Mouse (Mus musculus) v-Abl transformed pro-B cells (cell line): ENCODE measurements at regions not wholly inside any gene's neighbourhood (a gene's known extent, or its start where the extent isn't known, plus 50 kb on each side); places are given as distances from the start of the nearest gene placed in this dataset.

ENCODE experiments used
- in situ Hi-C, 2 experiments: fragments of 400-800 bp; cut with MboI; formaldehyde crosslinking; loops; one replicate each; pipeline ENCODE4 v1.15.1; 2025; ENCODE audit not compliant: unreplicated experiment in 2 of 2

DNA sequence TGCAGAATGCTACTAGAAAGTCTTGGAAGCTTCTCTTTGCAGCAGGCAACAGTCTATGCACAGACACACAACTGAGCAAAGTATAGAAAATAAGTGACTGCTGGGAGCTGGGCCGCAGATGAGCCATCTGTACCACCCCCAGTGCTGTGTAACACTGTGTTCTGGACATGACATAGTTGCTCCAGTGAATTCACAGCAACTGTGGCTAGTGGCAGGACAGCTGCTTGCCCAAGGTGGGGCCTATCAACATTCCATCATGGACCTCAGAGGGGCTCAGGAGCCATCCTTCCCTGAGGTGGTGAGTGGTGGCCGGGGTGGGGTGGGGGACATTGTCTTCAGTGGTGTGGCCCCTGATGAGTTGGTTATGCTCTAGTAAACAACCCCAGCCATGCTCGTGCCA lies 177.9 kb downstream of the Rybp start:
- in situ Hi-C loops, result no loop called here

DNA sequence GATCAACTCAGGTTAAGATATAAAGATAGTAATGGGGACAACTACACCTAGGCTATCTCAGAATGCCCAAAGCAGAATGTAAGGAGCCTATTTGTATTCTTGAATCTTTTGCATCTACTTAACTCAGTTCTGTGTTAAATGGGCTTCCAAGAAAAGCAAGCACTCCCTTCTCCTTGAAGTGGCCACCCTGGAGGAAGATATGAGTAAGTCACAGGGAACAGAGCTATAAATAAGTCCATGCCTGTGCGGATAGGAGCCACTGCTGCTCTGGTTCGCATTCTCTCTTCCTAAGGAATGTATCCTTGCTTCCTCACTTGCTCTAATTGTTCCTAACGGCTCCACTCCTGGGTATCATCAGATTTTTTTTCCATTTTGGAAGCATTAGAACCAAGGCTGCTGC lies 179.8 kb downstream of the Rybp start:
- in situ Hi-C loops, result no loop called here

DNA sequence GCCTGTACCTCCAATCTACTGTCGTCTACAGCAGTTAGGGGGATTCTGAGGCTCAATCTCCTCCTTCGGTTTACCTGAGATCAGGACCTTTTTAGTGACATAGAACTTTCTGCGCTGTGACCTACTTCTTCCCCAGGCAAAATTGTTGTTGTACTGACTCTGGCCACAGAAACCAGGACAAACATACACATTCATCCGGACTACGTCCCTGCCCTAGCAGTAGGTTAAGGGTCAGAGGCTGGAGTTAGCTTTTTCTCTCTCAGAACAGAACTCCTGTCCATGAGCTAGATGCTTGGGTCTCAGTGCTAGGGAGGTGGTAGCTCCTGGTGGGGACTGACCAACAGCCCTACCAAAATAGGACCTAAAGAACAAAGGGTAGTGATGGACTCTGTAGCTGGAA lies 180.2 kb downstream of the Rybp start:
- in situ Hi-C loops, result no loop called here

DNA sequence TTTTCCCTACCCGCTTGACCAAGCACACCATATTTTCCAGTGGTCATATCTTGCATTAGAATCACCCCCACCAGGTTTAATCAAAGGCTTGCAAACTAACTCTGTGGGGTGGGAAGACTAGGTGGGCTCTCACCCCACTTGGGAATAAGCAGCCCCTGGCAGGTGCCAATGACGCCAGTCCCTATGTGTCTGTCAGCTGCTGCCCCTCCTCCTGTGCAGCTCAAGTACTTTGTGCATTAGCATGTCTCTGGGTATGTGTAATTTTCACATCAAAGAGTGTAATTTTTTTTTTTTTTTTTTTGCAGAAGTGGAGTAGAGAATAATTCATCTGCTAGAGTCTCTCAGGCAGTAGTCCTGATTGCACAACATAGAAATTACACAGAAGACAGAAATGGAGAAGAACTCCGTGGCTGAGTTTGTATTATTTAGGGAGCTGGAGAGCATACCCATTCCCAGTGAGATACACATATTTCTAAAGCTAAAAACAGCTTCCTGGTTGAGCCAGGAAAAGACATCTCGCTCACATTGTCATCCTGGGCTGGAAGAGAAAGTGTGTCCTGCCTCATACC lies 186.6 kb downstream of the Rybp start:
- in situ Hi-C loops, result no loop called here

DNA sequence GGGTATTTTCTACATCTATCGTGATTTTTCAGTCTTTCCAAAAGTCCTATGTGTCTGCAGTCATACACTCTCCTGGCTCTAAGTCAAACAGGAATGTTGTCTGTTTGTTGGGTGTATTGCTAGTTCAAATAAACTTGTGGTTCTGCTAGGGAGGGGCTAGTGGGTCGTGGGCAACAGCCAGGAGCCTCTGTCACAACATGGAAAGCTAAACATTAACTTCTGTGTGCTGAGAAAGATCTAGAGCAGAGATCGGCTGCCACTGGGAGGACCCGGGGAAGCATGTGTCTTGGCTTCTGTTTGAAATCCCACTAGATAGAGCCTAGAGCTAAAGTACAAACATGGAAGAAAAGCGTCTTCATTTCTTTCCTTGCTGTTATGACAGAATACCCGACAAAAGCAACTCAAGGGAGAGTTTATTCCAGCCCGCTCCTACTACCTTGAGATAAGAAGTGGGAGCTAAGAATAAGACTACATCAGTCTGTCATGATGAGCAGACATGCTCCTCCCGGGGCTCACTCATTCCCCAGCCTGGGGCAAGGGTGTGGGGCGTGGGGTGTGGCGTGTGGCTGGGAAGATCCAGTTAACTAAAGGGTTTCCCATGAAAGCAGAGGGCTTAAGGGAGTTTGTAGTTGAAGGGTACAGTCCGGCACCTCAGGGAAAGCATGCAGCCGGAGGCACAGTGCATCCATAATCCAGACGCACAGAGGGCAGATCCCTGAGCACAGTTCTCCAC lies 190.7 kb downstream of the Rybp start:
- in situ Hi-C loops, result no loop called here

DNA sequence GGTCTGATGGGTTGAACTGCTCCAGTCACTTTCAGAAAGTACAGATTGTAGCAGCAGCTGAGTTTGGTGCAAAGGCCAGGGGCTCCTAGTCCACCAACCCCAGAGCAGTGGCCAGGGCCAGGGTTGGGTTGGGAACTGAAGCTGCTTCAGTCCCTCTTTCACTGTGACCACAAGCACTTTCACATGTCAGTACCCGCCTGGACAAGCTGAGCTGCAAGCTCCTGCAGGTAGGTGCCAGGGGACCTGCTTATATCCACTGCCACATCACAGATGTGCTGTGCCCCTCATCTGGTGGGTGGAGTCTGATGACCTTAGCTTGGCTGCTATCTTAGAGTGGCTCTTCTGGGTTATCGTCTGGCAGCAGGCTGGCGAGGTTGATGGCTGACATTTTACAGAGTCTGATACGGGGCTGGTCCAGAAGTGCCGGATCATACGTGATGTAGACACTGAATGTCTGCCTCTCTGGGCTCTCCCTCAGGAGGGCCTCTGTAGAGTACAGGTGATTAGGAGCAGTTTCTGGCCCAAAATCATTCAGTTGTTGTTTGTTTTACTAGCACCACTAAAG lies 192.6 kb downstream of the Rybp start:
- in situ Hi-C loops, result no loop called here

DNA sequence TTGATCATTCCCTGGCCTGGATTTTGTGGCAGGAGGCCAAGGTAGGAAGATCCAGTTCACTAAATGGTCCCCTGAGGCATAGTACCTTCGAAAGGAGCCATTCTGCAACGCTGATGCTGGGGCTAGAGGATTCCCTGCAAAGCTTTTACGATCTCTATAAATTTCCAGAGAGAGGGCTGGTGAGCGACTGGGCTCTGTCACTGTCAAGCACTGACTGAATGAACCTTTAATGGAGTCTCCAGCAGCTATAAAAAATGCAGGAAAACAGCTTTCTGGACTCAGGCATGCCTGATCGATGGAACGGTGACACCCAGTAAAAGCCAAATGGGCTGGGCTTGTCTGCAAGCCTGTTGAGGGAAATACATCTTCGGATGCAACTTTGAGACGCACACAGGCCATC lies 194.4 kb downstream of the Rybp start:
- in situ Hi-C loops, result no loop called here

DNA sequence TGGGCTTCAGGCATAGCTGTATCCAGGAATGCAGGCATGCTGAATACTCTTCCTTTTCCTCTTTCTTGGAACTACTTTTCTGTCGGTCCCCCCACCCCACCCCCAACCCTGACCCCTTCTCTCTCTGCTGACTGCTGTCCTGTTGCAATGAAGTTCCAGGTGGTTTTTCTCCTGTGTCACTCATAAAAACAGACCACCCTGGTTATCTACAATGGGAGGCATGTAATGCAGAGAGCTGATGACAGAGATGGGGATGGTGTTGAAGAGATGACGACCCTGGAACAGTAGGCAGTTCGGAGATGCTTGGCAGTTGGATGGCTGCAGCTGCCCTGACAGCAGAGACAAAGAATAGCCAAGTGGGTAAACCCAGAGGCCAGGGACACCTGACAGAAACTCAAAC lies 195.5 kb downstream of the Rybp start:
- in situ Hi-C loops, result no loop called here

DNA sequence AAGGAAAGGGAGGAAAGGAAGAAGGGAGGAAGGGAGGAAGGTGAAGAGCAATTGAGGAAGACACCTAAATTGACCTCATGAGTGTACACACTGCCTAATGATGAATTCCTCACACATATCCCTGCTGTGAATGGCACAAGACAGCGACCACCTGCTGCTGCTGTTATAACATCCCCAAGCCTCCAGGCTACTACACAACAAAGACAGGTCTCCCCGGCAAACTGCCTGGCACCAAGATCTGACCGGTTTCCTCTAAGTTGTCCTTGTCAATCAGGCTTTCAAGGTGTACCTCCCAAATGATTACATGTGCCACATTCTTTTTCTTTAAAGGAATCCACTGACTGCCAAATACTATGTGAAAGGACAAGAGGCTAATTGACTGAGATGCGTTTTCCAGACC lies 198.7 kb downstream of the Rybp start:
- in situ Hi-C loops, result no loop called here

DNA sequence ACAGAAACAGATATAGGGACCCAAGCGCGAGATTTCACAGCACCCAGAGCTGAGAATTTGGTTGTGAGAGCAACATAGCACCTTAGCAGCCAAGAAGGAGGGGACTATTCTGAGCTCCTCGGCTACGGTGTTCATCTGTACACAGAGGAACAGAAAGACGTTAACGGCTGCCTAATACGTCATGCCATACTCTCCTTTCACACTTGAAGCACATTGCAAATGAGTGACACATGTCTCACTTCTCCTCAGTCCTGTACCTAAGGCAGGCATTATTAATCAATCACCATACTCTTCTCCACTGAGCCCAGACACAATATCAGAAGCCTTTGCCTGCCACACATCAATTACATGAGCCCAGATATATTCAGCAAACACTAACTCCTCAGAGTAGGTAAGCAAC lies 200.5 kb downstream of the Rybp start:
- in situ Hi-C loops, result no loop called here

DNA sequence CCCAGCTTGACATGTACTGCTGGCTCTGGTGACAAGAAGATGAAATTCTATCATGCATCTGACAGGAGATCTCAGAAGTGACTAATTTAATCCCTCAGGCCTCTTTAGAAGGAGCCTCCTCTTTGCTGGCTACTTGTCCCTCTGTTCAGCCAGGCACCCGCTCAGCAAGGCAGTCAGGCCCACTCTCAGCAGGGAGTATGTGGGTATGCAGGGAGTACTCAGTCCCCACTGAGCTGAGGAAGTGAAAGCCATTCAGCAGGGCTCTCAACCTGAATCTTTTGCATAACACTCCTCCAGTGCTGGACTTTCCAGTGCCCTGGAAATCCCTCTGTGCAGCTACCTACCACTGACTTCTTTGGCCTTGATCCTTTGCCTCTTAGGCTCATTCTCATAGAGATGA lies 201.3 kb downstream of the Rybp start:
- in situ Hi-C loops, result no loop called here

DNA sequence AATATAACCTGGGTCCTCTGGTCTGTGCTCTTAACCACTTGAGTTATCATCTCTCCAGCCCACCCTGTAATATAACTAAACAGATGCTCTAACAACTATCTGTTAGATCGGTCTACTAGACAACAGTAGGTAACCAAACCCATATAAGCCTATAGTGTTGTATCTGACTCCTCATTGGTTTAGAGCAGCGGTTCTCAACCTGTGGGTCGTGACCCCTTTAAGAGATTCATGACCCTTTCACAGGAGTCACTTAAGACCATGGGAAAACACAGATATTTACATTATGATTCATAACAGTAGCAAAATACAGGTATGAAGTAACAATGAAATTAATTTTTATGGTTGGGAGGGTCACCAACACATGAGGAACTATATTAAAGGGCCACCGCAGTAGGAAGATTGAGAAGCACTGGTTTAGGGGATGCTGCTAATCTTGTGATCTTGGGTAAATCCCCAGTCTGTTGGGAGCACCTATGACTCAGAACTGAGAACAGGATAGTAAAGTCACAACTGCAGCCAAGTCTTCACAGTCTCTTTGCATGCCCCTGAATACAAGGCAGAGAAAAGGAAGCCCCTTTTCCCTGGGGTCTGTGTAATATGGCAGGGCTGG lies 203.3 kb downstream of the Rybp start:
- in situ Hi-C loops, result no loop called here

DNA sequence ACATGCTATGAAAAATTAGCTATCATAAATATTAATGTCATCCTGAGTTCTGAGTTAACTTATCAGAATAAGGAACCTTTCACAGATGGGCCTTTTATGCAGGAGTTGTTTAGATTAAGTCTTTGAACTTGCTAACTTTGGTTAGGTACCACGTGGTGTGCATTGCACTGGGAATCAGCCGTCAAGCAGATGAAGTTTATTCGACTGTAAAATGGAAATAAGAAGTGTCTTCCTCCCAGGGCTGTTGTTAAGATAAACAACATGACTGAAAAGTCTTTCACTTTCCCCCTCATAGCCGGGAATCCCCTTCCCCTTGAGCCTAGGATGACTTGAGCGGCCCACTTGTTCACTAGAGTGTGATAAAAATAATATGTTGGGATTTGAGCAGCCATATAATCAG lies 204.2 kb downstream of the Rybp start:
- in situ Hi-C loops, result no loop called here

DNA sequence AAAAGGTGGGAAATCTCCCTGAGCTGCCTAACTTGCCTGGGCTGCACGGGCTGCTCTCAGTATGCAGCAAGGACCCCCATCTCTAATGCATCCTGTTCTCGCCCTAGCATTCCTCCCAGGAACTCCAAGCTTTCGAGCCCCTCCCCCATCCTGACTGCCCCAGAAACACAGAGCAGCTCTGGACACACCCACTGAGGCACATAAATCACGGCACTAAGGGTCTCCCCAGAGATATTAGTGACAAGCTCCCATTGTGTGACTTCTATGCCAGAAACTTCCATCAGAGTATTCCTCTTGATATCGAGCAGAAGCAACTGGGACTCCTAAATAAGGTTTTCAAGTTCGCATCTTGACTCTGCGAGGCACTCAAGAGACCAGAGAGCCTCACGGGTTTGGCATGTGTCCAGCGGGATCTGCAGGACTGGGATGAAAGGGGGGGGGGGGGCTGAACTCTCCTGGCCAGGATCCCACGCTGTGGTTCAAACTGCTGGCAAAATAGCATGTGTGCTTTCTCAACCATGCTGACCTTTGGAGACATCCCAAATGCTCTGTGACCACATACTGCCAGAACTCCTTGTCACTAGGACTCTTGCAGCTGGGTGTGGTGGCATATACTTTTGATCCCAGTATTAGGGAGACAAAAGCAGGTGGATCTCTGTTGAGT lies 212.5 kb downstream of the Rybp start:
- in situ Hi-C loops, result no loop called here

DNA sequence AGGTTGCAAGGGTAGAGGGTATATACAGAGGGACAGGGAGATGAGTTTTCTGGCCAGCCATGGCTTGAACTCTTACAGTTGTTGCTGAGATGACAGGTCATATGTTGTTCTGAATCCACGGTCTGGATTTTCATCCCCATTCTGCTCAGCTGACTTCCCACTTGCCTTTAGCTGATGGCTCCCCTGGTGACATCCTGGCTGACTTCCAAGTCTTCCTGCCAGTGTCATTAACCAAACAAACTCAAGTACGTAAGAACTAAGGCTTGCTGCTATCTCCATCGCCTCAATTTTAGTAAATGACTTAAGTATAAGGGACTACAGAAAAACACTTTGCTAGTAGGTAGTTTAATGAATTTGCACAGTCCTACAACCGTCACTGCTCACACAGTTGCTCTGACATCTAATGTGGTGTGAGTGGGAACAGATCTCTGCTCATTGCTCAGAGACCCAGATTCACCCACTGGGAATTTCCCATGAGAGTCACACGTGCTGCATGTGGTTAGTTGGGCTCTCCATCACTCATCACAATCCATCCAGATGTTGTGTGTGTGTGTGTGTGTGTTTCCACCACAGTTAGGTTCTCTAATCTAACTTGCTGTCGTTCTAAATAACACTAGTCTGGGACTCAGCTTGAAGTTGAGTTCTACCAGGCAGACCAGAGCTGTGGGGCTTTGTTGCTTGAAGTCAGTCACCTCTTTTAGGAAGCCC lies 214.9 kb downstream of the Rybp start:
- in situ Hi-C loops, result no loop called here

DNA sequence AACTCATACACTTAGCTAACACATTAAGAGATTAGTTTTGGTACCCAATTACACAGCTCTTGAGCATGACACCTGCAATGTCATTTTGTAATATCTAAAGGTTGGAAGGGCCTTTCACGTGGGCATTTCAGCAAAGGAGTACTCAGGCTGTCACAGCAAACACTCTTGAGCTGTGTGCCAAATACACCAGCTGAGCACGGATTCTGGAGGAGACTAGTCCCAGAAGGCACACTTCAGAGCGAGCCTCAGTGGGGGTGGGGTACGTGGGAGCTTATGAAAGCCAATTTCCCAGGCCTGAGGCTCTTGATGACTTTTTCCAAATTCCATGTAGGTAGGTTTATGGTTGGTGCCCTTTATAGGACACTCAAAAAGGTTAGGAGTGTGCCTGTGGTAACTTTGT lies 218.1 kb downstream of the Rybp start:
- in situ Hi-C loops, result no loop called here

DNA sequence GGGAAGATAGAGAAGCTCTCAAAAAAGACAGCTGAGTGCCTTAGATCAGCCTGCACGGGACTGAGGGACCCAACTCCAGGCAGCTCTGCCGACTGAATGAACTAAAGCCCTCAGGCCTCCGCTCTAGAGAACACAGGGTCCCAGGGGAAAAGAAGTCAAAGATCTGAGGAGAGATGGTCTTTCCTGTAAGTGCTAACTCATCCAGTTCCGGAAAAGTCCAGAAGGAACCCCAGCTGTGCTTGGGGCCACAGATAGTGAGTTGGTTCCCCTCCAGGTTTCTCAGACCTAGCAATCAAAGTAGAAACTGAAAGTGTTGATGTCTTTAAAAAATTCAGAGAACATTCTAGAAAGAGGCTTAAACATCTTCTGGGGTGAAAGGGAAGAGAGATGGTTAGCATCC lies 220.0 kb downstream of the Rybp start:
- in situ Hi-C loops, result no loop called here

DNA sequence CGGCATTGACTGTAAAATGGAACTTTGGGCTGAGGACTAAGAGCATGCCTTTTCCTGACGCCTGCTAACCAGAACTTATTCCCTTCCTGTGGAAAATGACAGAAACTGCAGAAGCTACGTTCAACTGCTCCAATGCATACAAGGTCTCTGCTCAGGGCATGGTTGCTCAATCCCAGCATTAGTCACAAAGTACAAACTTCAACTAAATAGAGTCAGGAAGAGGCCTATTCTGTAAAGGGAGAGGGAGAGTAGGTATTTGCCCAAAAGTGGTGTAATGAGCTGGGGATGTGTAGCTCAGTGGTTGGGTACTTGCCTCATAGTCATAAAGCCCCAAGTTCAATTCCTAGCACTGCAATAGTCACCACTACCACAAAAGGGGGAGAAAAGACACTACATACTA lies 221.7 kb downstream of the Rybp start:
- in situ Hi-C loops, result no loop called here

DNA sequence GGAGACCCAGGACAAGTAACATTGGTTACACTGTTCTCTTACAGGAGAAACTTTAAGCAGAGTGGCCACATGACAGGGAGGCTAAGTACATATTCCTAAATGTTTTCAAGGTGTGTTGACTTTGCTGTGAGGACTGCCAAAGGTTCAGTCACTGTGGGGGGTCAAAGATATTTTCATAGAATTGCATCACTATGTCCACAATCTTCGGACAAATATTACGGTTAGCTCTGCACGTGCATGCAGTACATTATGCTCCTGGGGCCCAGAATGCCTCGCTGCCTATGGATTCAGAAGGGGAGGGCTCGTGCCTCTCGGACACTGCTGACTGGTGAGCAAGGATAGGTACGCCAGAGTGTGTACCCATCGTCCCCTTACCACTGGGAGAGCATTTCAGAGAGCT lies 224.3 kb downstream of the Rybp start:
- in situ Hi-C loops, result no loop called here

DNA sequence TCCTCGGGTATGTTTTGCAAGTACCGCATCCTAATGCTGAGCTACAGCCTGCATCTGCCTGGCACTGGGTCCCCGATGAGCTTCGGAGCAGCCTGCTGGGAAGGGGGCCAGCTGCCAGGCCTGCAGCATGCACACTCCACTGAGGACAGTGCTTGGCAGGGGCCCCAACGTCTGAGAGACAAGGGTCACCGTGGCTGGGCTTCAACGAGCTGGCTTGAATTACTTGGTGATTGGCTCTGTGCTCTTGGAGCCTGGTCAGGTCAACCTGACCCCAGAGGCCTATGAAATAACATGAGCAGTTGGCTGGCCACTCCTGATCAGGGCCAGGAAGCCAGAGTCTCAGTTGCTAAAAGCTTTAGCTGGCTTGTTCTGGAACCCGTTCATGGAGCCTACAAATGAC lies 227.5 kb downstream of the Rybp start:
- in situ Hi-C loops, result no loop called here

DNA sequence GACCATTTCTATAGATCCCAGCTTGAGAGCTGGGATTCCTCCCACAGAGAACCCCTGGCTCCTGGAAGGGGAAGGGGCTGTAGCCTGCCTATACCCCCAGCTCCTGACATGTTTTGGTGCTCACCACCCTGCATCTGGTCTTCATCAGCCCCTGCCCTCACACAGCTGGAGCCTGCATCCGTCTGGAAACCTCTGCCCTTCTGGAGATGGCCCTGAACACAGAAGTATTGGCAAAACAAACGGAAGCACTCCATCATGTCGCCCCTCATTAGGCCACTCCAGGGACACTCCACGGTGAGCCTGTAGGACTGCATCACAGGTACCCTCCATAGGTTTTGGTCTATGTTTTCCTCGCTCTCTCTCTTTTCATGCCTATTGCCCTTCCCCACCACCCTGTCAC lies 231.3 kb downstream of the Rybp start:
- in situ Hi-C loops, result no loop called here
